Mouse (Mus musculus): ENCODE results near the gene Clgn. TPM values are rescaled to one million over a fixed set of nuclear protein-coding genes. Genes with fewer than 3 reads are reported as not detected.

Clgn gene
- polyA plus RNA-seq, 1 experiment from 2014 or later = 1.7 TPM

DNA sequence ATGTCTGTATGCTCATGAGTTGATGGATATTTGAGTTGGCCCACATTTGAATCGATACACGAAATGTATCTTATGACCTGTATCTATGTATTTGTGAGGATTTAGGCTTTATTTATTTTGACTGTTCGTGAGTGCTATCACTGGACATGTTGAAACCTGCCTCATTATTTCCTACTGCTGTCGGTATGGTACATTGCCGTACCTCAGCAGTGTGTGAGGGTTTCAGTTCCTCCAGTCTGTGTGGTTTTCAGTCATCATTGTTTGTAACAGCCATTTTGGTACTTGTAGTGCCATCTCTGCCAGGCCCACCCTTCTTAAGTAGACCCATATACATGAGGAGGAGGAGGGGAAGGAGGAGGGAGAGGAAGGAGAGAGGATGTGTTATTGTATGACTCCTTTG is 4.7 kb downstream of the Clgn start:
- ATAC-seq (ENCODE audit: low FRiP score, low read depth) = no peak

DNA sequence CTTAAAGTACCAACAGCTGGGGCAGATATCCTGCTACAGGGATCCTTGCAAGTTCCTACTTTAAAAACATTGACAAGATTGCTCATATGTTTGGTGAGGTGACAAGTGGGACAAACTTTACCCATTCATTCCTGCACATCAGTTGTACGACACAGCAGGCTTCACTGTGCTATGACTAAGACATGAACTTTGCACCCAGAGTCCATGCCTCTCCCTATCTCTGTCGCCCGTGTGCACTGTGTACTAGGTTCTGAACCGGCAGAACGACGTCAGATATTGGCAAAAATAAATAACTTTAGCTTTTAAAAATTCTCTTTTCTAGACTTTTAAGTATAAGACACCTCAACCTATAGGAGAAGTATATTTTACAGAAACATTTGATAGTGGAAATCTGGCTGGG is 7.0 kb downstream of the Clgn start:
- no peak for ATAC-seq (ENCODE audit: low FRiP score, low read depth)
- Histone ChIP-seq H3K4me3 (no peak overlapping the region), H3K9ac (no peak overlapping the region), H3K4me1 (no peaks in the 10 kb centered on the region), H3K9me3 (no peaks in the 10 kb centered on the region), H3K36me3 (no peaks in the 10 kb centered on the region), H3K27ac (no peak overlapping the region), H3K4me2 (replicated peaks) (no peak overlapping the region), H3K27me3 (no peaks in the 10 kb centered on the region)
- 87% methylated on average over 6 of the region's 6 CpGs for WGBS

More for the DNA sequence above, 4.7 kb downstream of the Clgn start:
- H3K4me1 ChIP-seq = peaks cover 6% of the 10 kb centered on the region; the same call in 1 of the 2 replicates
- H3K36me3 ChIP-seq = no peaks in the 10 kb centered on the region
- no peak overlapping the region for H3K4me2 ChIP-seq (replicated peaks)
- H3K9me3 ChIP-seq = no peaks in the 10 kb centered on the region
- H3K27me3 ChIP-seq = peaks cover 16% of the 10 kb centered on the region
- H3K4me3 ChIP-seq = no peak overlapping the region
- H3K27ac ChIP-seq = no peak overlapping the region
- no peak overlapping the region for H3K9ac ChIP-seq
- 87% methylated on average over 5 of the region's 5 CpGs for whole genome bisulfite sequencing

DNA sequence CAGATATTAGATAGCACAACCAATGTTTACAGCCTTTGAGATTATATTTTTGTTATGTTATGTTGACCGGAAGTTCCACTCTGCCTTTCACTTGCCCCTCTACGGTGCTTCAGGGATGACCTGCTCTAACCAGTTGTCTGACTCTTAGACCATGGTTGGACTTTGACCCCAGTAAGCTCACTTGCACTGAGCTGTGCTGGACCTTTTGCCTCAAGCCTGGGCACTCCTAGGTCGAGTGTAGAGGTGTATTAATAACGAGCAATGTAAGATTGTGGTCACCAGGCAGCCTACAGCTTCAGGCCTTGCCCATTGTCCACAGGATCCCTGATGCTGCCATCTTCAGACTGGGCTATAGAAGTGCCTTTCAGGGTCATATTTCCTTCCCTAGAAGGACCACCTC is 8.1 kb downstream of the Clgn start:
- no peak overlapping the region for H3K4me3 ChIP-seq
- H3K27ac ChIP-seq = no peak overlapping the region
- no peaks in the 10 kb centered on the region for H3K36me3 ChIP-seq
- no peaks in the 10 kb centered on the region for H3K4me1 ChIP-seq
- no peak for ATAC-seq (ENCODE audit: low FRiP score, low read depth)
- no peaks in the 10 kb centered on the region for H3K27me3 ChIP-seq
- H3K9me3 ChIP-seq = no peaks in the 10 kb centered on the region
- H3K9ac ChIP-seq = no peak overlapping the region
- H3K4me2 ChIP-seq (replicated peaks) = no peak overlapping the region
- 72% methylated on average over 4 of the region's 4 CpGs for WGBS

DNA sequence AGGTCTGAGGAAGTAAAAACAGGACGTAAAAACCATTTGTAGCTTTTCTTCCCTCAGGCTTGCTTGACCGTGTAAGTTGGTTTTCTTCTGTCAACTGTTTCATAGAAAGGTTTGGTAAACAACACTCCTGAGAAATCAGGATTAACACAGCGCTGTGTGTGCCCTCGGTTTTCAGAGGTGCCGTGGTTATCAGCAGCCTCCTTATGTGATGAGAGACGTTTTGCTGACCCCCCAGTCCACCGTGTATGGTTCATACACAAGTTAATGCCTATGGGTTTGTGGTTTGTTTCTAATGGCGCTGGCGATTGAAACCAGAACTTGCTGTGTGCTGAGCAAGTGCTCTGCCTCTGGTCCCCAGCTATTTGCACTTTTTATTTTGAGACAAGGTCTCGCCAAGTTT is 15.9 kb downstream of the Clgn start:
- Histone ChIP-seq H3K9me3 (no peaks in the 10 kb centered on the region), H3K4me1 (0 out of 2 replicates have a peak, but pooled peaks cover 3% of the 10 kb centered on the region), H3K4me3 (no peak overlapping the region), H3K27ac (no peak overlapping the region), H3K36me3 (no peaks in the 10 kb centered on the region), H3K9ac (no peak overlapping the region), H3K4me2 (replicated peaks) (no peak overlapping the region), H3K27me3 (no peaks in the 10 kb centered on the region)
- ATAC-seq (ENCODE audit: low FRiP score, low read depth) = no peak
- 72% methylated on average over 10 of the region's 10 CpGs for WGBS

DNA sequence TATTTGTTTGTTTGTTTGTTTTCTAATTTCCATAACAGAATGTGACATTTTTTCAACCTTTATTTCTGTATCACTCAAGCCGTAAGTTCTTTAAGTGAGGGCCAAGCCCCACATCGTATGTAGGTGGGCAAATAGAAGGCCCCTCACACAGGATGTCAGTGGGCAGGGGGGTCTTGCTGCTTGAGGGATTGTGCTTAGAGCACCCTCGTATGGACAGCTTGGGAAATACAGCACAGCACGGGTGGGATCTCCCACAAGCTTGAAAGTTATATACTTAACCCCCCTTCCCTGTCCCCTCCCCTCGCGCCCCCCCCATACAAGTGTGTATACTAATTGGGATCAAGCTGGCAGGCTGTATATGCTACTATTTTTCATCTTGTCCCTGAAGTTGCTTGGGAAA is 17.2 kb downstream of the Clgn start:
- H3K9me3 ChIP-seq = no peaks in the 10 kb centered on the region
- H3K36me3 ChIP-seq = no peaks in the 10 kb centered on the region
- no peak overlapping the region for H3K9ac ChIP-seq
- H3K27me3 ChIP-seq = no peaks in the 10 kb centered on the region
- H3K27ac ChIP-seq = no peak overlapping the region
- 0 out of 2 replicates have a peak, but pooled peaks cover 3% of the 10 kb centered on the region for H3K4me1 ChIP-seq
- ATAC-seq (ENCODE audit: low FRiP score, low read depth) = no peak
- H3K4me3 ChIP-seq = no peak overlapping the region
- 21% methylated on average over 6 of the region's 6 CpGs for WGBS
- no peak overlapping the region for H3K4me2 ChIP-seq (replicated peaks)

DNA sequence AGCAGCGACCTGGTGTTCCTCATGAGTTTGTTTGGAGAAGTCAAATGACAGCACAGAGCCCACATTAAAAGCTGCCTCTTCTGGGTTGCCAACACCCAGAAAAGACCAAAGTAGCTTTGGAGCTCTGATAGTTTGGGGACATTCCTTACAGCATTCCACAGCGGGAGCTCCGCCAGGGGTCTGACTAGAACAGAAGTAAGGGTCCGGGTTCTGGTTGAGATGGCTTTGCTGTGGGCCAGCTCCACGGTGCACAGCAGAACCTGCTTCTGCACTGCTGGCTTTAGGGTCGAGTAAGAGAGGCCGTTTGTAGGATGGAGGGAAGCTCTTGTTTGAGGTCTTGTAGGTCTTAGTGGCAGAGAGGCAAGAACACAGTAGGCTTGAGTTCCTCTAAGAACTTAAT is 18.8 kb downstream of the Clgn start:
- no peak overlapping the region for H3K4me2 ChIP-seq (replicated peaks)
- no peak for ATAC-seq (ENCODE audit: low FRiP score, low read depth)
- no peak overlapping the region for H3K27ac ChIP-seq
- H3K4me1 ChIP-seq = 0 out of 2 replicates have a peak, but pooled peaks cover 3% of the 10 kb centered on the region
- no peak overlapping the region for H3K9ac ChIP-seq
- H3K9me3 ChIP-seq = no peaks in the 10 kb centered on the region
- WGBS = 81% methylated on average over 7 of the region's 7 CpGs
- H3K4me3 ChIP-seq = no peak overlapping the region
- no peaks in the 10 kb centered on the region for H3K36me3 ChIP-seq
- H3K27me3 ChIP-seq = no peaks in the 10 kb centered on the region

DNA sequence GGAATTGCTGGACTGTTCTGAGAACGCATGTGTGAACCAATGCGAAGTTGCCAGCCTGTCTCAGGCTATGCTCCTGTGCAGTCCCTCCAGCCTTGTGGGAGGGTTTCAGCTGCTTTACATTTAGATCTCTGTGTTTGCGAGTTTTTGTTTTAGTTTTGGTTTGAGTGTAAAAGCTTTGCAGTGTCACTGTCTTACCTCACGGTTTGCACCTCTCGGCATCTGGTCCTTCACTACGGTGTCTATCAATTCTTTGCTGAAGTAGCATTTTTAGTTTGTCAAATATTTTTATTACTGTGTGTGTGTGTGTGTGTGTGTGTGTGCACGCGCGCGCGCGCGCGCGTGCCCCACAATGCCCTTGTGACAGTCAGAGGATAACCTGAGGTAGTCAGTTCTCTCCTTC is 27.2 kb downstream of the Clgn start:
- WGBS = 94% methylated on average over 15 of the region's 15 CpGs
- H3K4me2 ChIP-seq (replicated peaks) = no peak overlapping the region
- H3K9ac ChIP-seq = no peak overlapping the region
- ATAC-seq (ENCODE audit: low FRiP score, low read depth) = no peak
- no peak overlapping the region for H3K27ac ChIP-seq
- no peaks in the 10 kb centered on the region for H3K36me3 ChIP-seq
- H3K4me1 ChIP-seq = no peaks in the 10 kb centered on the region
- H3K9me3 ChIP-seq = no peaks in the 10 kb centered on the region
- no peak overlapping the region for H3K4me3 ChIP-seq
- H3K27me3 ChIP-seq = no peaks in the 10 kb centered on the region

DNA sequence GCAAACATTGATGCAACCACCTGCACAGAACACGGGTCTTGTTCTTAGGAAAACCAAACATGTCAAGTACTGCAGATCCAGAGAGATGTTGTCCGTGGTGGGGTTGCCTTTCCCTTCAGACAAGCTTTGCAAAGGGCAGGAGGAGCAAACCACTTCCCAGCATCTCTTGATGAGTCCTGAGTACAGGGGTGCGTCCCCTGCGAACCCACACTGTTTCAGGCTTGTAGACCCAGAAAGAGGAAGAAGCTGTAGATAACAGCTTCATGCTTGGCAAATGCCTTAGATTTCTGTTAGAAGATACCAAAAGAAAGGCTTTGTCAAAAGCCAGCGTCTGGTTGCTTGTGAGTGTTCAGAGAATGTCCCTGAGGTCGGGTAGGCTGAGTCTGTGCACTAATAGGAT is 28.3 kb downstream of the Clgn start:
- H3K4me2 ChIP-seq (replicated peaks) = no peak overlapping the region
- no peaks in the 10 kb centered on the region for H3K36me3 ChIP-seq
- no peaks in the 10 kb centered on the region for H3K4me1 ChIP-seq
- ATAC-seq (ENCODE audit: low FRiP score, low read depth) = no peak
- H3K4me3 ChIP-seq = no peak overlapping the region
- no peaks in the 10 kb centered on the region for H3K27me3 ChIP-seq
- H3K27ac ChIP-seq = no peak overlapping the region
- H3K9me3 ChIP-seq = no peaks in the 10 kb centered on the region
- H3K9ac ChIP-seq = no peak overlapping the region
- WGBS = 86% methylated on average over 6 of the region's 6 CpGs

DNA sequence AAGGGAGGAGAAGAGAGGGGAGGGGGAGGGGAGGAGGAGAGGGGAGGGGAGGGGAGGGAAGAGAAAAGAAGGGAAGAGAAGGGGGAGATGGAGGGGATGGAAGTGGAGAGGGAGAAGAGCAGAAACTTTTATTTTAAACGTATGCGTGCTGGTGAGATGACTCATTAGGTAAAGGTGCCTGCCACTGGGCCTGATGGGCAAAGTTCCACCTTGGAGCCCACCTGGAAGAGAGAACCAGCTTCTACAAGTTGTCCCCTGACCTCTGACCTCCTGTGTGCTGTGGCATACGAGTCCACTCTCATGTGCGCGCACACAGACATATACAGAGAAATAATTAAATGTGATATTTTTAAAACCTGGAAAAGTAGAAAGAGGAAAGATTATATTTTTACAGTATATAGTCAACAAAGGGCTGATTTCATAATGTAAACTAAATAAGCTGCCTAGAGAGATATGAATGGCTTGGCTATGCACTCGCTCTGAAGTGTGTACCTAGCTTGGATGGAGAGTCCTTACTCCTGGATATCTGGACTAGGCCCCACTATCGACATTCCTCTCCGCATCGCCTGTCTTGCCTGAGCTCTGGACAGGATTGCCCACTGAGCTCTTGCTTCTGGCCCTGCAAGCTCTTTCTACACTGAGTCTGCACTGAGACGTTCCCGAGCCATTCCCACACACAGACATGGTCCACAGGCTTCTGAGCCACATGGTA is 29.3 kb downstream of the Clgn start:
- no peak overlapping the region for H3K4me2 ChIP-seq (replicated peaks)
- no peak overlapping the region for H3K27ac ChIP-seq
- H3K9ac ChIP-seq = no peak overlapping the region
- 91% methylated on average over 11 of the region's 11 CpGs for WGBS
- no peaks in the 10 kb centered on the region for H3K27me3 ChIP-seq
- H3K9me3 ChIP-seq = no peaks in the 10 kb centered on the region
- no peaks in the 10 kb centered on the region for H3K4me1 ChIP-seq
- ATAC-seq (ENCODE audit: low FRiP score, low read depth) = no peak
- no peaks in the 10 kb centered on the region for H3K36me3 ChIP-seq
- H3K4me3 ChIP-seq = no peak overlapping the region

DNA sequence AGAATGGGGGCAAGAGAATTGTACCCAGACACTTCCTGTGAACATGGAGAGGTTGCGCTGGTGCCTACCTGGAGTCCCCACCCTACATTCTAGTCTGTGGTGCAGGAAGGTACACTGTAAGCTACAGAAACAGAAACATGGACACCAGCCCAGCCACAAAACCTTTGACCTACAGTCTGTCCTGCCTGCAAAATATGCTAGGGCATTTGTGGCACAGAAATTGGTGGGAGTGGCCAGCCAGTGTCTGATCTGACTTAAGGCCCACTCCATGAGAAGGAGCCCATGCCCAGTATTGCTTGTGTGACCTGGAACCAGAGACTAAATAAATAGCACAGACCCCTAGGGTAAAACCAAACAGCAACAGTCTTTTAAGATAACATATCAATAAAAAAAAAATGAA is 31.7 kb downstream of the Clgn start:
- Histone ChIP-seq H3K4me2 (replicated peaks) (no peak overlapping the region), H3K4me3 (no peak overlapping the region), H3K36me3 (no peaks in the 10 kb centered on the region), H3K4me1 (no peaks in the 10 kb centered on the region), H3K27me3 (no peaks in the 10 kb centered on the region), H3K9me3 (no peaks in the 10 kb centered on the region), H3K27ac (no peak overlapping the region), H3K9ac (no peak overlapping the region)
- 96% methylated on average over 1 of the region's 1 CpGs for WGBS
- ATAC-seq (ENCODE audit: low FRiP score, low read depth) = no peak

DNA sequence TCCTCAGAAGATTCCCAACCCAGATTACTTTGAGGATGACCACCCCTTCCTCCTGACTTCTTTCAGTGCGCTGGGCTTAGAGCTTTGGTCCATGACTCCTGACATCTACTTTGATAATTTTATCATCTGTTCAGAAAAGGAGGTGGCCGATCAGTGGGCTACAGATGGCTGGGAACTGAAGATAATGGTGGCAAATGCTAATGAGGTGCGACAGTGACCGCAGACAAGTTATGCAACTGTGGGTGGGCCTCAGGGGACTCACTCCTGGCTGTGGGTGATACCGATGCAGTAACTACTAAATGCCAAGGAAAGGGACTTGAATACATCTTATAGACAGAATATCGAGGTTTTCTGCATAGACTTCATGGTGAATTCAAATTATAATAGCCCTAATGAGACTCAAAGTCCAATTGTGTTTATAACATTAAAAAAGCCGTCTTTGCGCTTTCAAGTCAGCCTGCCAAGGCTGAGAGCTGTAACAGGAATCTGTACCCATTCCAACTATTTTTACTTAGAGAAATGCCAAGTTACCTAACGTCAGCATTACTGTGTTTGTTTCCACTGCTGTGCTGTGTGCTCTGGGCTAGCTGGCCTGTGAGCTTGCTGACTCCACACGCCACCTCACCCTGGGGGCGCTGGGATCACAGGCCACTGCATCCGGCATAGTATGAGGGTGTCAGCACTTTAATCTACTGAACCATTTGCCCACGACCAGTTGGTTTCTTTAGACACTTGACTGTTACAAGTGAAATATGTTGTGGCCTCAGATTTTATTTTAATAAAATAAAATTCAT is 33.6 kb downstream of the Clgn start:
- WGBS = 73% methylated on average over 13 of the region's 13 CpGs
- Histone ChIP-seq H3K4me3 (no peak overlapping the region), H3K9ac (no peak overlapping the region), H3K4me2 (replicated peaks) (no peak overlapping the region), H3K27me3 (no peaks in the 10 kb centered on the region), H3K9me3 (no peaks in the 10 kb centered on the region), H3K36me3 (no peaks in the 10 kb centered on the region), H3K4me1 (no peaks in the 10 kb centered on the region), H3K27ac (no peak overlapping the region)
- ATAC-seq (ENCODE audit: low FRiP score, low read depth) = no peak

DNA sequence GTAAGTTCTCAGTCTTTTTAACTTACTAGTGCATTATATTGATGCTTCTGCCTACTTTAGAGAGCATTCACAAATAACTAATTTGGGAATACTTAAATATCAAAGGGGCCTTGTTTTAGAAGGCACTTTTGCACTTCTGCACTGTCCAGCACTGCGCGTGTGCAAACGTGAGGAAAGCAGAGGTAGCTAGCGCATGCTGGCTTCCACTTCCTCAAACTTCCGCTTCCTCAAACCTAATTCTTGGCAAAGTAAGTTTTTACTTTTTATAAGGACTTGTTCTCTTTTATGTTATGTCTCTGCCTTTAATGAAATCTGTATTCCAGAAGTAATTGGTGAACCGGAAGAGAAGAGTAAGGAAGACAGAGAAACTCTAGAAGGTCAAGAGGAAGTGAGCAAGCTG is 35.5 kb downstream of the Clgn start:
- no peak overlapping the region for H3K4me3 ChIP-seq
- no peak overlapping the region for H3K4me2 ChIP-seq (replicated peaks)
- H3K9ac ChIP-seq = no peak overlapping the region
- H3K36me3 ChIP-seq = no peaks in the 10 kb centered on the region
- H3K4me1 ChIP-seq = no peaks in the 10 kb centered on the region
- no peaks in the 10 kb centered on the region for H3K9me3 ChIP-seq
- WGBS = 90% methylated on average over 6 of the region's 6 CpGs
- no peak for ATAC-seq (ENCODE audit: low FRiP score, low read depth)
- H3K27me3 ChIP-seq = no peaks in the 10 kb centered on the region
- H3K27ac ChIP-seq = no peak overlapping the region

Measured in limb, embryonic 13.5 days (tissue).